Mouse (Mus musculus): Measurements from ENCODE around the gene Col13a1.

DNA sequence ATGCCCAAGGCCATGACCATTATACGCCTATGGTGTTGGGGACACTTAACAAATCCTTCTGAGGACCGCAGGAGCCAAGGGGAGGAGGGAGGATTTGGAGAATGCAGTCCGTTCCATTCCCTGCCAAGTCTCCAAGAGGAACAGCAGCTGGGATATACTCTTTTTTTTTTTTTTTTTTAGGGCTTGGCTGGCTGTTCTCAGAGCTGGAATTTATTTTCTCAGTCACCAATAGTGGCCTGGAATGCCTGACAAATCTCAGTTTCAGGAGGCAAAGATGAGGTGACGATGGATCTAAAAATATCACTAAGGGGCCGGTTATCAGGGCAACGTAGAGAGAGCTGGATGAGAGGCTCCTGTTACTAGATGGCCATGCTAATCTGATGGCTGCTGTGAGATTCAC lies 130.4 kb downstream of the Col13a1 start:
- TF ChIP-seq POLR2A (IDR thresholded peaks at IDR 0.05; ENCODE audit: extremely low read depth, insufficient read depth, low read length) (no peak), CTCF (IDR thresholded peaks at IDR 0.05; ENCODE audit: low read depth, low read length) (no peak)

All from liver, adult 2 months (tissue).